Mouse (Mus musculus): ENCODE results near the gene Smim13. TPM values are rescaled to one million over a fixed set of nuclear protein-coding genes. Genes with fewer than 3 reads are reported as not detected.
"Not testable (repeated sequence)": the region's sequence is repeated elsewhere in the genome, so short reads cannot be mapped to it uniquely, and the experiment has no call there.

The Smim13 gene
- polyA plus RNA-seq, 1 experiment from 2014 or later: 16.2 TPM

- ATAC-seq (ENCODE audit: insufficient number of reproducible peaks, low FRiP score, low TSS enrichment, low read depth): no peak
- Histone ChIP-seq H3K4me3 (replicated peaks) (no peak overlapping the region), H3K4me1 (no peaks in the 10 kb centered on the region), H3K27ac (replicated peaks) (no peak overlapping the region), H3K36me3 (no peaks in the 10 kb centered on the region), H3K27me3 (no peaks in the 10 kb centered on the region; the same call in 1 of the 2 replicates), H3K9me3 (replicated peaks) (no peaks in the 10 kb centered on the region), H3K4me2 (replicated peaks) (no peak overlapping the region), H3K9ac (no peak overlapping the region)
- WGBS: 66% methylated on average over 10 of the region's 10 CpGs
These were observed 11.4 kb upstream of the Smim13 start for GRCm38 (mm10) chr13:41238035-41238804.

- Histone ChIP-seq H3K27ac (replicated peaks) (no peak overlapping the region), H3K4me1 (no peaks in the 10 kb centered on the region), H3K4me2 (replicated peaks) (no peak overlapping the region), H3K27me3 (no peaks in the 10 kb centered on the region; the same call in 1 of the 2 replicates), H3K36me3 (no peaks in the 10 kb centered on the region), H3K9me3 (replicated peaks) (no peaks in the 10 kb centered on the region), H3K9ac (no peak overlapping the region), H3K4me3 (replicated peaks) (no peak overlapping the region)
- WGBS: 6% methylated on average over 5 of the region's 5 CpGs
- ATAC-seq (ENCODE audit: insufficient number of reproducible peaks, low FRiP score, low TSS enrichment, low read depth): no peak
These were observed 10.9 kb upstream of the Smim13 start for GRCm38 (mm10) chr13:41238805-41239130.

- Histone ChIP-seq H3K9ac (no peak overlapping the region), H3K27ac (replicated peaks) (no peak overlapping the region), H3K4me2 (replicated peaks) (no peak overlapping the region), H3K4me3 (replicated peaks) (no peak overlapping the region), H3K27me3 (no peaks in the 10 kb centered on the region; the same call in 1 of the 2 replicates), H3K9me3 (replicated peaks) (no peaks in the 10 kb centered on the region), H3K36me3 (no peaks in the 10 kb centered on the region), H3K4me1 (no peaks in the 10 kb centered on the region)
- ATAC-seq (ENCODE audit: insufficient number of reproducible peaks, low FRiP score, low TSS enrichment, low read depth): no peak
- WGBS: 61% methylated on average over 2 of the region's 2 CpGs
These were observed 8.1 kb upstream of the Smim13 start for GRCm38 (mm10) chr13:41241557-41241956.

- no peaks in the 10 kb centered on the region; the same call in 1 of the 2 replicates for H3K27me3 ChIP-seq
- no peaks in the 10 kb centered on the region for H3K4me1 ChIP-seq
- no peak overlapping the region for H3K27ac ChIP-seq (replicated peaks)
- H3K9ac ChIP-seq: no peak overlapping the region
- no peak overlapping the region for H3K4me2 ChIP-seq (replicated peaks)
- ATAC-seq (ENCODE audit: insufficient number of reproducible peaks, low FRiP score, low TSS enrichment, low read depth): no peak
- H3K4me3 ChIP-seq (replicated peaks): no peak overlapping the region
- WGBS: 42% methylated on average over 6 of the region's 6 CpGs
- H3K9me3 ChIP-seq (replicated peaks): no peaks in the 10 kb centered on the region
- H3K36me3 ChIP-seq: no peaks in the 10 kb centered on the region
These were observed 5.3 kb upstream of the Smim13 start for GRCm38 (mm10) chr13:41244306-41244830.

- Histone ChIP-seq H3K9me3 (replicated peaks) (no peaks in the 10 kb centered on the region), H3K4me3 (replicated peaks) (peak overlapping the region; percentile 83), H3K36me3 (no peaks in the 10 kb centered on the region), H3K27me3 (no peaks in the 10 kb centered on the region), H3K4me1 (0 out of 2 replicates have a peak, but pooled peaks cover 7% of the 10 kb centered on the region), H3K27ac (replicated peaks) (peak overlapping the region; percentile 89), H3K4me2 (replicated peaks) (peak overlapping the region; percentile 73), H3K9ac (peak overlapping the region; percentile 26; the same call in 1 of the 2 replicates)
- 32% methylated on average over 12 of the region's 12 CpGs for WGBS
- no peak for ATAC-seq (ENCODE audit: insufficient number of reproducible peaks, low FRiP score, low TSS enrichment, low read depth)
These were observed 708 bp upstream of the Smim13 start for GRCm38 (mm10) chr13:41248751-41249520.

GRCm38 (mm10) chr13:41250318-41250981 is 806 bp downstream of the Smim13 start:
- ATAC-seq (ENCODE audit: insufficient number of reproducible peaks, low FRiP score, low TSS enrichment, low read depth): no peak
- peak overlapping the region; percentile 83 for H3K4me3 ChIP-seq (replicated peaks)
- H3K4me2 ChIP-seq (replicated peaks): peak overlapping the region; percentile 73
- peak overlapping the region; percentile 67 for H3K9ac ChIP-seq
- WGBS: 1% methylated on average over 27 of the region's 27 CpGs
- H3K27ac ChIP-seq (replicated peaks): peak overlapping the region; percentile 93
- no peaks in the 10 kb centered on the region for H3K36me3 ChIP-seq
- no peaks in the 10 kb centered on the region for H3K27me3 ChIP-seq
- H3K4me1 ChIP-seq: 0 out of 2 replicates have a peak, but pooled peaks cover 7% of the 10 kb centered on the region
- no peaks in the 10 kb centered on the region for H3K9me3 ChIP-seq (replicated peaks)

GRCm38 (mm10) chr13:41251232-41251631 is 1.6 kb downstream of the Smim13 start:
- H3K27me3 ChIP-seq; H3K9ac ChIP-seq; H3K36me3 ChIP-seq; H3K9me3 ChIP-seq (replicated peaks); H3K4me1 ChIP-seq; H3K27ac ChIP-seq (replicated peaks); ATAC-seq (ENCODE audit: insufficient number of reproducible peaks, low FRiP score, low TSS enrichment, low read depth): not testable (repeated sequence)
- peak overlapping the region; percentile 83; the same call in 1 of the 2 replicates for H3K4me3 ChIP-seq (replicated peaks)
- peak overlapping the region; percentile 73; the same call in 1 of the 2 replicates for H3K4me2 ChIP-seq (replicated peaks)
- WGBS: 82% methylated on average over 5 of the region's 5 CpGs

GRCm38 (mm10) chr13:41251667-41252066 is 2.0 kb downstream of the Smim13 start:
- 70% methylated on average over 5 of the region's 5 CpGs for WGBS
- no peak overlapping the region for H3K4me2 ChIP-seq (replicated peaks)
- H3K4me1 ChIP-seq: 0 out of 2 replicates have a peak, but pooled peaks cover 7% of the 10 kb centered on the region
- no peak overlapping the region for H3K27ac ChIP-seq (replicated peaks)
- H3K4me3 ChIP-seq (replicated peaks): no peak overlapping the region
- no peaks in the 10 kb centered on the region for H3K27me3 ChIP-seq
- H3K9me3 ChIP-seq (replicated peaks): no peaks in the 10 kb centered on the region
- no peak overlapping the region for H3K9ac ChIP-seq
- ATAC-seq (ENCODE audit: insufficient number of reproducible peaks, low FRiP score, low TSS enrichment, low read depth): no peak
- no peaks in the 10 kb centered on the region for H3K36me3 ChIP-seq

- 78% methylated on average over 6 of the region's 6 CpGs for WGBS
These were observed 2.5 kb downstream of the Smim13 start for GRCm38 (mm10) chr13:41252141-41252540.

GRCm38 (mm10) chr13:41252736-41253135 is 3.1 kb downstream of the Smim13 start:
- WGBS: 88% methylated on average over 7 of the region's 7 CpGs
- H3K27ac ChIP-seq (replicated peaks): no peak overlapping the region
- 0 out of 2 replicates have a peak, but pooled peaks cover 7% of the 10 kb centered on the region for H3K4me1 ChIP-seq
- H3K4me3 ChIP-seq (replicated peaks): no peak overlapping the region
- no peak overlapping the region for H3K9ac ChIP-seq
- no peaks in the 10 kb centered on the region for H3K9me3 ChIP-seq (replicated peaks)
- H3K36me3 ChIP-seq: no peaks in the 10 kb centered on the region
- ATAC-seq (ENCODE audit: insufficient number of reproducible peaks, low FRiP score, low TSS enrichment, low read depth): no peak
- no peak overlapping the region for H3K4me2 ChIP-seq (replicated peaks)
- H3K27me3 ChIP-seq: no peaks in the 10 kb centered on the region

More at GRCm38 (mm10) chr13:41252141-41252540, 2.5 kb downstream of the Smim13 start:
- Histone ChIP-seq H3K36me3 (no peaks in the 10 kb centered on the region), H3K4me2 (replicated peaks) (no peak overlapping the region), H3K4me1 (0 out of 2 replicates have a peak, but pooled peaks cover 7% of the 10 kb centered on the region), H3K9me3 (replicated peaks) (no peaks in the 10 kb centered on the region), H3K27ac (replicated peaks) (no peak overlapping the region), H3K4me3 (replicated peaks) (no peak overlapping the region), H3K27me3 (no peaks in the 10 kb centered on the region), H3K9ac (no peak overlapping the region)
- no peak for ATAC-seq (ENCODE audit: insufficient number of reproducible peaks, low FRiP score, low TSS enrichment, low read depth)

GRCm38 (mm10) chr13:41256126-41256525 is 6.5 kb downstream of the Smim13 start:
- Histone ChIP-seq H3K4me2 (replicated peaks) (no peak overlapping the region), H3K4me1 (0 out of 2 replicates have a peak, but pooled peaks cover 3% of the 10 kb centered on the region), H3K9ac (no peak overlapping the region), H3K27me3 (no peaks in the 10 kb centered on the region), H3K27ac (replicated peaks) (no peak overlapping the region), H3K4me3 (replicated peaks) (no peak overlapping the region), H3K36me3 (no peaks in the 10 kb centered on the region), H3K9me3 (replicated peaks) (no peaks in the 10 kb centered on the region)
- no peak for ATAC-seq (ENCODE audit: insufficient number of reproducible peaks, low FRiP score, low TSS enrichment, low read depth)
- 78% methylated on average over 5 of the region's 5 CpGs for WGBS
